Mouse (Mus musculus): ENCODE results near the gene Usp37. TPM values are rescaled to one million over a fixed set of nuclear protein-coding genes. Genes with fewer than 3 reads are reported as not detected.
"Not testable (repeated sequence)": the region's sequence is repeated elsewhere in the genome, so short reads cannot be mapped to it uniquely, and the experiment has no call there.

Gene Usp37
- polyA plus RNA-seq, 1 experiment from 2014 or later: 12.1 TPM

DNA sequence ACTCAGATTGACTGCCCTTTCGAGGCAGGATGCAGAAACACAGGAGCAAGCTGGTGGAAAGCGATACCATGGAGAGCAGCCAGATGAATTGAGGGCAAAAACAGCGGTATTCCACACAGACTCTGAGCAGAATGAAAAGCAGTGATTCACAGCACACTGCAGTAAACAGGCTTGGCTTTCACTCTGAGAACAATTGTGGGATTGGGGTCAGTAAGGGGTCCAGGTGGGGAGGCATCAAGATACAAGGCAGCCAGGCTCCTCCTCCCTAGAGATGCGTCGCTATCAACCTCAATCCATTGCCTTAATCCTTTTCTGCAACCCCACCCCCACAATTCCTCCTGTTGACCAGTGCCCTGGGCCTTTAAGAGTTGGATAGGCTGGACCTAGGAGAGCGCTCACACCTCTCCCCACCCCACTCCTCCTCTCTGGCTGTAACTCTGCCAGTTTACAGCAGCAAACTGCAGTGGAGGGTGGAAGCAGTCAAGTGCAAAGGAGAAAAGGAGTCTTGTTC is 1.6 kb downstream of the Usp37 start, which contains the start of gene Plcd4:
TSS of gene Plcd4 (plus strand) at position 438 of the 511 bp plus-strand sequence.
- H3K27ac ChIP-seq (ENCODE audit: low read length): no peak within 1 kb of the TSS
- no peaks in the 10 kb centered on the region for H3K9me3 ChIP-seq (replicated peaks; ENCODE audit: control insufficient read depth, low read length)
- ATAC-seq (ENCODE audit: low read depth): no peak
- H3K4me1 ChIP-seq (ENCODE audit: control insufficient read depth, low read depth, low read length): no peaks in the 10 kb centered on the region
- H3K36me3 ChIP-seq (ENCODE audit: control insufficient read depth, insufficient read depth): no peaks in the 10 kb centered on the region
- no peak within 1 kb of the TSS for H3K4me2 ChIP-seq (ENCODE audit: low read depth, low read length)
- H3K27me3 ChIP-seq (ENCODE audit: control insufficient read depth, insufficient read depth, low read depth, low read length): peaks cover 5% of the 10 kb centered on the region
- WGBS (ENCODE audit: insufficient replicate concordance): 7% methylated on average over 6 of the region's 6 CpGs
- no peak within 1 kb of the TSS for H3K9ac ChIP-seq (ENCODE audit: low read depth, low read length)
- H3K4me3 ChIP-seq (ENCODE audit: low read depth, low read length): no peak within 1 kb of the TSS

DNA sequence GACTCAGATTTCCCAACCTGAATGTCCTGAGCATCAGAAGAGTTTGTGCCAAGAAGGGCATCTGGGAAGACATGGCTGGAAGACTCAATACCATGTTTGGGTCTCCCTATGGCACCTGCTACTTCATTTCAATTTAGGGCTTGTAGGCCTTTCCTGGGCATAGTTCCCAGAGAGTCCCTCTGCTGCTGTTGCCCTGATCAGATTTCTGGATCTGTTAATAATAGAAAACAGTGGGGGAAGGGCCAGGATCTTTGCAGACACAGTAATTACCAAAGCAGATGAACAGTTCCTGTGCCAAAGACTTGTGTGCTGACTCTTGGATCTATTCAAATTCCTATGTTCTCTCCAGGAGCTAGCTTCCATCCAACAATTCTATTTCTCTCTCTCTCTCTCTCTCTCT is 5.4 kb downstream of the Usp37 start:
- Histone ChIP-seq H3K4me1 (ENCODE audit: control insufficient read depth, low read depth, low read length) (no peaks in the 10 kb centered on the region), H3K27ac (ENCODE audit: low read length) (no peak overlapping the region), H3K36me3 (ENCODE audit: control insufficient read depth, insufficient read depth) (no peaks in the 10 kb centered on the region), H3K27me3 (ENCODE audit: control insufficient read depth, insufficient read depth, low read depth, low read length) (peaks cover 5% of the 10 kb centered on the region), H3K9ac (ENCODE audit: low read depth, low read length) (no peak overlapping the region), H3K4me2 (ENCODE audit: low read depth, low read length) (no peak overlapping the region), H3K4me3 (ENCODE audit: low read depth, low read length) (no peak overlapping the region), H3K9me3 (replicated peaks; ENCODE audit: control insufficient read depth, low read length) (no peaks in the 10 kb centered on the region)
- ATAC-seq (ENCODE audit: low read depth): no peak

DNA sequence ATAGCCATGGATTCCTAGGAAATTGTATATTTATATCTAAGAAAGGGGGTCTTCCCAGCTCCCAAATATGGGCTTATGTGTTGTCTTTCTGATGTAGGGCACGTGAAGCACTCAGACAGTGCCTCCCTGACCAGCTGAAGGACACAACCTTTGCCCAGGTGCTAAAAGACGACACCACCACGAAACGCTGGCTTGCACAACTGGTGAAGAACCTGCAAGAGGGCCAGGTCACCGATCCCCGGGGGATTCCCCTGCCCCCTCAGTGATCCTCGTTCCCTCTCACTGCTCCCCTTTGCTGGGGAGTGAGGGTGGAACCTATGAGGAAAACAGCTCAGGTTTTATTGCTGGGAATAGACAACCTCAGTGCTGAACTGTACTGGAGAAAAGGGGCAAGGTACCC is 15.5 kb downstream of the Usp37 start:
- Histone ChIP-seq H3K9me3 (replicated peaks; ENCODE audit: control insufficient read depth, low read length) (no peaks in the 10 kb centered on the region), H3K36me3 (ENCODE audit: control insufficient read depth, insufficient read depth) (peaks cover 44% of the 10 kb centered on the region), H3K9ac (ENCODE audit: low read depth, low read length) (no peak overlapping the region), H3K4me2 (ENCODE audit: low read depth, low read length) (no peak overlapping the region), H3K4me1 (ENCODE audit: control insufficient read depth, low read depth, low read length) (no peaks in the 10 kb centered on the region), H3K4me3 (ENCODE audit: low read depth, low read length) (no peak overlapping the region), H3K27ac (ENCODE audit: low read length) (no peak overlapping the region), H3K27me3 (ENCODE audit: control insufficient read depth, insufficient read depth, low read depth, low read length) (no peaks in the 10 kb centered on the region)
- ATAC-seq (ENCODE audit: low read depth): peak; percentile 71
- 73% methylated on average over 7 of the region's 7 CpGs for whole genome bisulfite sequencing (ENCODE audit: insufficient replicate concordance)

DNA sequence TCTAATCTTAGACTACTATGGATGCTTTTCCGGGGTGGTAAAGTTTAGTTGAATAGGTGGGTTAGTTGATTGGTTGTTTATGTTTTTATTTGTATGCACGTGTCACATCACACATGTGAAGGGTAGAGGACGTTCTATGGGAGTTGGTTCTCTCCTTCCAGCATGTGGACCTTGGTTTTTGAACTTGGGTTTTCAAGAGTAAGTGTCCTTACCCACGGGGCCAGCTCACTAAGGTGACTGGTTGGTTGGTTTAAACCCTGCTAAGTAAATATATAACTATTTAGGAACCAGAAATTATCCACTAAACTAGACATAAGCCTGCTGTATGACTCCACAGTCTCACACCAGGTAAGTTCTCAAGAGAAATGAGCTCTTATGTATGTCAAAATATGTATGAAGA is 19.3 kb downstream of the Usp37 start:
- no peaks in the 10 kb centered on the region for H3K4me1 ChIP-seq (ENCODE audit: control insufficient read depth, low read depth, low read length)
- no peak overlapping the region for H3K4me2 ChIP-seq (ENCODE audit: low read depth, low read length)
- WGBS (ENCODE audit: insufficient replicate concordance): 76% methylated on average over 4 of the region's 4 CpGs
- H3K27me3 ChIP-seq (ENCODE audit: control insufficient read depth, insufficient read depth, low read depth, low read length): no peaks in the 10 kb centered on the region
- H3K9ac ChIP-seq (ENCODE audit: low read depth, low read length): no peak overlapping the region
- peaks cover 54% of the 10 kb centered on the region for H3K36me3 ChIP-seq (ENCODE audit: control insufficient read depth, insufficient read depth)
- ATAC-seq (ENCODE audit: low read depth): no peak
- no peak overlapping the region for H3K4me3 ChIP-seq (ENCODE audit: low read depth, low read length)
- no peak overlapping the region for H3K27ac ChIP-seq (ENCODE audit: low read length)
- H3K9me3 ChIP-seq (replicated peaks; ENCODE audit: control insufficient read depth, low read length): no peaks in the 10 kb centered on the region

DNA sequence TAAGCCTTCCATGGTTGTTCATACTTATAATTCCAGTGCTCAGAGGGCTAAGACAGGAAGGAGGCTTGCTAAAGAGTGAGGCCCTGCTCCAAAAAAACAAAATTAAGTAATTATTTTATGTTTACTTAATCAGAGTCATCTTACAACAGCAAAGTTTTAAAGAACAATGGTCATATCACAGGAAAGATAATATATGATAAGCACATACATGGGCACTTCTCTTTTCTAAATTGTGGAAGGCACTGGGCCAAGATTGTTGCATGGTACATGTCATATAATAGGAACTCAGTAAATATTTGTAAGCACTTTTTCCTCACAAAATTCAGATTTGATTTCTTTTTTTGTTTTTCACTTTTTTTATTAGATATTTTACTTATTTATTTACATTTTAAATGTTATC is 24.2 kb downstream of the Usp37 start:
- no peak overlapping the region for H3K4me2 ChIP-seq (ENCODE audit: low read depth, low read length)
- no peak overlapping the region for H3K27ac ChIP-seq (ENCODE audit: low read length)
- no peak for ATAC-seq (ENCODE audit: low read depth)
- no peak overlapping the region for H3K4me3 ChIP-seq (ENCODE audit: low read depth, low read length)
- no peaks in the 10 kb centered on the region for H3K9me3 ChIP-seq (replicated peaks; ENCODE audit: control insufficient read depth, low read length)
- H3K36me3 ChIP-seq (ENCODE audit: control insufficient read depth, insufficient read depth): peaks cover 34% of the 10 kb centered on the region
- H3K27me3 ChIP-seq (ENCODE audit: control insufficient read depth, insufficient read depth, low read depth, low read length): no peaks in the 10 kb centered on the region
- no peak overlapping the region for H3K9ac ChIP-seq (ENCODE audit: low read depth, low read length)
- H3K4me1 ChIP-seq (ENCODE audit: control insufficient read depth, low read depth, low read length): no peaks in the 10 kb centered on the region

DNA sequence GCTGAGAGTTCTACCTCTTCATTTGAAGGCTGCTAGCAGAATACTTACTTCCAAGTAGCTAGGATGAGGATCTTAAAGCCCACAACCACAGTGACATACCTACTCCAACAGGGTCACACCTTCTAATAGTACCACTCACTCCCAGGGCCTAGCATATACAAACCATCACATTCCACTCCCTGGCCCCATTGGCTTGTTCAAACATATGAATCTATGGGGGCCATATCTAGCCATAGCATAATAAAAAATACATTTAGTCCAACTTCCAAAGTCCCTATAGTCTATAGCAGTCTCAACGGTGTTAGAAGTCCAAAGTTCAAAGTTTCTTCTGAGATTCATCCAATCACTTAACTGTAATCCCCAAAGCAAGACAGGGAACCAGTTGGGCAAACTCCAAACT is 31.1 kb downstream of the Usp37 start:
- not testable (repeated sequence) for H3K9me3 ChIP-seq (replicated peaks; ENCODE audit: control insufficient read depth, low read length); H3K4me2 ChIP-seq (ENCODE audit: low read depth, low read length); H3K9ac ChIP-seq (ENCODE audit: low read depth, low read length); H3K27me3 ChIP-seq (ENCODE audit: control insufficient read depth, insufficient read depth, low read depth, low read length); H3K36me3 ChIP-seq (ENCODE audit: control insufficient read depth, insufficient read depth); ATAC-seq (ENCODE audit: low read depth); H3K4me3 ChIP-seq (ENCODE audit: low read depth, low read length); H3K27ac ChIP-seq (ENCODE audit: low read length); H3K4me1 ChIP-seq (ENCODE audit: control insufficient read depth, low read depth, low read length)
- 67% methylated on average over 1 of the region's 1 CpGs for WGBS (ENCODE audit: insufficient replicate concordance)

DNA sequence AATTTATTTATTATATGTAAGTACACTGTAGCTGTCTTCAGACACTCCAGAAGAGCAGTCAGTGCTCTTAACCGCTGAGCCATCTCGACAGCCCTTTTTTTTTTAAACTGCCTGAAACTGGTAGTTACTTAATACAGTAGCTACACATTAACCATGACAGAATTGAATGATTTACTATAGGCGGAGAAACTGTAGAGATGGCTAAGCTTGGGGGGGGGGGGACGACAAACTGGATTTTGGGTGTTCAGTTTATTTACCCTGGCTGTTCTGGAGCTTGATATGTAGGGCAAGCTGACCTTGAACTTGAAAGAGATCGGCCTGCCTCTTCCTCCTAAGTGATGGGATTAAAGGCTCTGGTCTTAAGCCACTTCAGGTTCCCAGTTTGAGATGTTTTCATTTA is 32.8 kb downstream of the Usp37 start:
- WGBS (ENCODE audit: insufficient replicate concordance): 81% methylated on average over 5 of the region's 5 CpGs
- ATAC-seq (ENCODE audit: low read depth): 0 out of 2 replicates have a peak, but pooled peaks have one; percentile 11
- Histone ChIP-seq H3K9me3 (replicated peaks; ENCODE audit: control insufficient read depth, low read length) (no peaks in the 10 kb centered on the region), H3K4me1 (ENCODE audit: control insufficient read depth, low read depth, low read length) (peaks cover 11% of the 10 kb centered on the region), H3K27ac (ENCODE audit: low read length) (no peak overlapping the region), H3K27me3 (ENCODE audit: control insufficient read depth, insufficient read depth, low read depth, low read length) (no peaks in the 10 kb centered on the region), H3K9ac (ENCODE audit: low read depth, low read length) (no peak overlapping the region), H3K4me2 (ENCODE audit: low read depth, low read length) (no peak overlapping the region), H3K36me3 (ENCODE audit: control insufficient read depth, insufficient read depth) (no peaks in the 10 kb centered on the region), H3K4me3 (ENCODE audit: low read depth, low read length) (no peak overlapping the region)

DNA sequence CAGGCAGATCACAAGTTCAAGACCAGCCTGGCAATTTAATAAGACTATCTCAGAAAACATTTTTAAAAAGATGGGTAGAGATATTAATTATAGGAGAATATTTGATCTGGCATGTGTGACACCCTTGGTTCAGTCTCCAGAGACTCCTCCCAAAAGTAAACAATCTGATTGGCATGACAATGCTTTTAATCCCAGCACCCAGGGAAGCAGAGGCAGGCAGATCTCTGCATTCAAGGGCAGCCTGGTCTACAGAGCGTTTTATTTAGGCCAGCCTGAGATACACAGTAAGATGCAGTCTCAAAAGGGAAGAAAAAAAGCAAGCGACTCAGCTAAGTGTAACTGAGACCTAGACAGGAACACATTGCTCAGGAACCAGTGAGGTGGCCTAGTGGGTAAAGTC is 36.3 kb downstream of the Usp37 start:
- 68% methylated on average over 2 of the region's 2 CpGs for WGBS (ENCODE audit: insufficient replicate concordance)
- Histone ChIP-seq H3K27me3 (ENCODE audit: control insufficient read depth, insufficient read depth, low read depth, low read length) (no peaks in the 10 kb centered on the region), H3K4me1 (ENCODE audit: control insufficient read depth, low read depth, low read length) (peaks cover 17% of the 10 kb centered on the region), H3K4me2 (ENCODE audit: low read depth, low read length) (peak overlapping the region; percentile 77), H3K9ac (ENCODE audit: low read depth, low read length) (peak overlapping the region; percentile 97), H3K27ac (ENCODE audit: low read length) (no peak overlapping the region), H3K36me3 (ENCODE audit: control insufficient read depth, insufficient read depth) (no peaks in the 10 kb centered on the region), H3K4me3 (ENCODE audit: low read depth, low read length) (peak overlapping the region; percentile 99), H3K9me3 (replicated peaks; ENCODE audit: control insufficient read depth, low read length) (no peaks in the 10 kb centered on the region)
- ATAC-seq (ENCODE audit: low read depth): no peak

DNA sequence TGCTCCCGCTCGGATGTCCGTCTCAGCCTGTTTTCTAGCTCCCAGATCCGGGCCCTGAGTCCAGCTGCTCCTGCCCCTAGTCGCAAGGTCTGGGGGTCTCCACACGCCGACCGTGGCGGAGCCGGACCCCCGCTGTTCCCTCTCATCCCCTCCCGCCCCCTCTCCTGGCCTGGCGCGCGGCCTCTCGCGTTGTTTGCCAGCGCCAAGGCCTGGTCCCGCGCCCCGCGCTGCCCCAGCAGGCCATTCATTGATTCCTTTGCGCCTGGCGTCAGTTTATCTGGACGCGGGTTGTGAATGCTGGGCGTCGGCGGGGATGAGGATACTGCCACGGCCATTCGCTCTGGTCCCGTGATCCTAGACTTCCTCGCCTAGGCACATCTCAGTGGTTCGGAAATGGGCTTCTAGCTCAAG is 37.6 kb downstream of the Usp37 start:
- peak overlapping the region; percentile 77 for H3K4me2 ChIP-seq (ENCODE audit: low read depth, low read length)
- WGBS (ENCODE audit: insufficient replicate concordance): under 1% methylated on average over 33 of the region's 34 CpGs

More for the DNA sequence above, 37.6 kb downstream of the Usp37 start:
- Histone ChIP-seq H3K27ac (ENCODE audit: low read length) (peak overlapping the region; percentile 94), H3K9ac (ENCODE audit: low read depth, low read length) (peak overlapping the region; percentile 97), H3K27me3 (ENCODE audit: control insufficient read depth, insufficient read depth, low read depth, low read length) (no peaks in the 10 kb centered on the region), H3K36me3 (ENCODE audit: control insufficient read depth, insufficient read depth) (no peaks in the 10 kb centered on the region), H3K4me1 (ENCODE audit: control insufficient read depth, low read depth, low read length) (peaks cover 17% of the 10 kb centered on the region), H3K9me3 (replicated peaks; ENCODE audit: control insufficient read depth, low read length) (no peaks in the 10 kb centered on the region), H3K4me3 (ENCODE audit: low read depth, low read length) (peak overlapping the region; percentile 99)
- peak; percentile 12; the same call in 1 of the 2 replicates for ATAC-seq (ENCODE audit: low read depth)
